Mouse (Mus musculus) midbrain, postnatal 0 days (tissue): Measurements from ENCODE around the gene Tbpl1. TPM values are rescaled to one million over a fixed set of nuclear protein-coding genes. Genes with fewer than 3 reads are reported as not detected.
A peak's percentile ranks its signal among the peaks of the same experiment; 100 is the strongest.

ENCODE experiments used
- ATAC-seq: fragments of 200-750 bp; cut with Nextera tagmentation; 2 replicates; pipeline ENCODE4 v1.8.0; 2017; ENCODE audit warnings: moderate number of reproducible peaks, mild to moderate bottlenecking, moderate TSS enrichment, moderate library complexity; ENCODE audit not compliant: low FRiP score
- DNase-seq: peaks from one replicate; pipeline ENCODE4 v3.0.0-alpha.2; 2015; ENCODE audit warnings: low spot score
- H3K27ac ChIP-seq: fragments of 300-500 bp; sonication (generic); 2 replicates; pipeline ENCODE4 v1.5.1; 2014; ENCODE audit warnings: low read depth, mild to moderate bottlenecking, low read length, mixed read lengths
- H3K27me3 ChIP-seq: fragments of 300-500 bp; sonication (generic); 2 replicates; pipeline ENCODE4 v1.6.1; 2014; ENCODE audit warnings: low read length, control low read depth, mixed read lengths; ENCODE audit not compliant: insufficient read depth
- H3K36me3 ChIP-seq: fragments of 300-500 bp; sonication (generic); 2 replicates; pipeline ENCODE4 v1.6.1; 2014; ENCODE audit warnings: low read length, control low read depth, mixed read lengths; ENCODE audit not compliant: insufficient read depth
- H3K4me1 ChIP-seq: fragments of 300-500 bp; sonication (generic); 2 replicates; pipeline ENCODE4 v1.6.1; 2014; ENCODE audit warnings: mild to moderate bottlenecking, control low read depth, antibody characterized with exemption, low read length, mixed read lengths; ENCODE audit not compliant: insufficient read depth
- H3K4me2 ChIP-seq: fragments of 300-500 bp; sonication (generic); 2 replicates; pipeline ENCODE4 v1.6.1; 2014; ENCODE audit warnings: low read depth, mild to moderate bottlenecking, low read length, mixed read lengths; ENCODE audit not compliant: poor library complexity, severe bottlenecking
- H3K4me3 ChIP-seq: fragments of 300-500 bp; sonication (generic); 2 replicates; pipeline ENCODE4 v1.5.1; 2014; ENCODE audit warnings: low read depth, mild to moderate bottlenecking, low read length, moderate library complexity
- H3K9ac ChIP-seq: fragments of 300-500 bp; sonication (generic); replicated peaks from 2 replicates; pipeline ENCODE4 v1.6.1; 2014; ENCODE audit warnings: mild to moderate bottlenecking, low read length, moderate library complexity, mixed read lengths; ENCODE audit not compliant: poor library complexity, severe bottlenecking
- H3K9me3 ChIP-seq: fragments of 300-500 bp; sonication (generic); 2 replicates; pipeline ENCODE4 v1.6.1; 2016; ENCODE audit warnings: low read length, control low read depth
- CTCF ChIP-seq: IDR thresholded peaks from 2 replicates; pipeline ENCODE4 v1.5.1; 2016; ENCODE audit warnings: antibody characterized with exemption, mild to moderate bottlenecking
- WGBS: fragments of 180-500 bp; shearing (Covaris S2); extraction: QIAGEN DNeasy Blood & Tissue Kit; methylation state at CpG from one replicate; pipeline ENCODE4 v1.1.7; 2014; 5-methylcytosine and 5-hydroxymethylcytosine counted together
- microRNA-seq: library from miRNA; unstranded; fragments of <30 nt; microRNA quantifications from one replicate; pipeline ENCODE4, GENCODE M21; 2016; ENCODE audit warnings: borderline number of aligned reads
- polyA plus RNA-seq: library from polyadenylated mRNA; unstranded; fragments of >200 nt; fragmentation: Nextera tagmentation; extraction: Ambion mirVana; gene quantifications from 2 replicates; pipeline ENCODE4 v1.2.1, GENCODE M21; 2015
- total RNA-seq: library from RNA; depleted of rRNA; stranded (reverse); fragments of >200 nt; gene quantifications from 2 replicates; pipeline ENCODE4 v1.2.3, GENCODE M21; 2014; rRNA removed

Tbpl1 gene
- total and polyA plus RNA-seq, 2 experiments from 2014 or later = 36.6 to 62.2 TPM

- ATAC-seq = peak; percentile 73
- H3K9ac ChIP-seq = no peak overlapping the region
- peak overlapping the region; percentile 15 for H3K4me2 ChIP-seq
- TF ChIP-seq CTCF = no peak
- H3K9me3 ChIP-seq = no peaks in the 10 kb centered on the region
- peak; percentile 83 for DNase-seq
- 14% methylated on average over 23 of the region's 23 CpGs for WGBS
- no peaks in the 10 kb centered on the region for H3K36me3 ChIP-seq
- H3K27ac ChIP-seq = no peak overlapping the region
- no peaks in the 10 kb centered on the region for H3K27me3 ChIP-seq
- no peak overlapping the region for H3K4me3 ChIP-seq
- H3K4me1 ChIP-seq = no peaks in the 10 kb centered on the region; the same call in 1 of the 2 replicates
Measured at GRCm38 (mm10) chr10:22658534-22659385, 73.0 kb downstream of the Tbpl1 start.

Small RNAs within 50 kb of the gene (microRNA-seq; reads per million reads assigned to microRNA genes)
- gene Mir7663 = 1.0 reads per million

Other genes starting within 250 kb of the Tbpl1 start
- gene Slc2a12, start 86.9 kb downstream of the Tbpl1 start, total RNA-seq = 7.2 and 7.8 TPM in 2 replicates
- 5.8 and 6.0 TPM in 2 replicates for gene Slc2a12, start 86.9 kb downstream of the Tbpl1 start, polyA plus RNA-seq
- not detected in 2 replicates for gene Tcf21, start 88.2 kb upstream of the Tbpl1 start, total RNA-seq
- gene Tcf21, start 88.2 kb upstream of the Tbpl1 start, polyA plus RNA-seq = not detected in 2 replicates